Mouse (Mus musculus) C2C12 (cell line): ENCODE results near the gene Chst11.

ENCODE experiments used
- CEBPB ChIP-seq: IDR thresholded peaks from one replicate; pipeline ENCODE4 v1.6.1; 2011; ENCODE audit warnings: low read depth, mild to moderate bottlenecking, control low read depth, moderate library complexity
- CTCF ChIP-seq: IDR thresholded peaks from one replicate; pipeline ENCODE4 v1.5.1; 2011; ENCODE audit not compliant: control insufficient read depth, insufficient read depth, insufficient read length
- FOSL1 ChIP-seq: IDR thresholded peaks from one replicate; pipeline ENCODE4 v1.8.0; 2011; ENCODE audit warnings: mild to moderate bottlenecking, low read length; ENCODE audit not compliant: poor library complexity, insufficient read depth, severe bottlenecking
- MAX ChIP-seq: IDR thresholded peaks from one replicate; pipeline ENCODE4 v1.6.1; 2011; ENCODE audit warnings: mild to moderate bottlenecking, control low read depth
- MYOD1 ChIP-seq: IDR thresholded peaks from one replicate; pipeline ENCODE4 v1.6.1; 2011; ENCODE audit warnings: low read depth; ENCODE audit not compliant: control insufficient read depth, insufficient read length
- USF1 ChIP-seq: IDR thresholded peaks from one replicate; pipeline ENCODE4 v1.6.1; 2011; ENCODE audit warnings: low read depth, mild to moderate bottlenecking, control low read depth, moderate library complexity

DNA sequence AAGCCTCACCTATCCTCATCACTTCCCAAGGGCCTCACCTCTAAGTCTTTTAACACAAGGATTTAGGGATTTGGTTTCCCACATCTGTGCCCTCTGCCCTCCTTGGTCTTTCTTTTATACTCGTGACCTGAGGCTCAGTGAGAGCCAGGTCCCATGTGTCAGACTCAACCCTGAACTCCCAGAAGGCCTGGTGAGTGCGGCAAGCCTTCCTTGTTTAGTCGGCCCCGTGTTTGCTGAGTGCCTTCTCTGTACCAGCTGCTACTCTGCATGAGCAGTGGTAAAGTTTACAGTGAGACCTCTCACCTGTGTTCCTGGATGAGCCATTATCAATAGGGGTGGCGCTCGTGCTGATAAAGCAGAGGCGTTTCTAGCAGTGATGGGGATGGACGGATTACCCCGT lies 134.6 kb downstream of the Chst11 start:
- no peak for TF ChIP-seq CTCF
- no peak for TF ChIP-seq MYOD1
- no peak for TF ChIP-seq MAX
- TF ChIP-seq FOSL1: no peak
- no peak for TF ChIP-seq CEBPB
- TF ChIP-seq USF1: no peak
